Mouse (Mus musculus) ES-E14 (cell line): ENCODE measurements around the gene Cd180.

Experiments used
- MAFK ChIP-seq: IDR thresholded peaks from 2 replicates; pipeline ENCODE4 v1.6.1; 2014; ENCODE audit warnings: mild to moderate bottlenecking, low read depth, low read length, inconsistent platforms; ENCODE audit not compliant: insufficient read depth
- ZC3H11A ChIP-seq: IDR thresholded peaks from 2 replicates; pipeline ENCODE4 v1.6.1; 2012; ENCODE audit warnings: low read depth, mild to moderate bottlenecking, inconsistent platforms, low read length, borderline replicate concordance
- ZNF384 ChIP-seq: IDR thresholded peaks from 2 replicates; pipeline ENCODE4 v1.6.1; 2012; ENCODE audit warnings: low read depth, low read length, inconsistent platforms

GRCm38 (mm10) chr13:102773169-102773568 is 79.8 kb downstream of the Cd180 start:
- no peak for TF ChIP-seq ZNF384
- no peak for TF ChIP-seq MAFK
- no peak for TF ChIP-seq ZC3H11A
